Mouse (Mus musculus) hindbrain, embryonic 11.5 days (tissue): ENCODE results near the gene Pde10a. TPM values are rescaled to one million over a fixed set of nuclear protein-coding genes. Genes with fewer than 3 reads are reported as not detected.

Experiments used
- ATAC-seq: fragments of 200-750 bp; cut with Nextera tagmentation; 2 replicates; pipeline ENCODE4 v1.8.0; 2017; ENCODE audit warnings: mild to moderate bottlenecking, moderate TSS enrichment, moderate library complexity; ENCODE audit not compliant: low FRiP score
- DNase-seq: peaks from one replicate; pipeline ENCODE4 v3.0.0-alpha.2; 2015; ENCODE audit warnings: low spot score
- H3K27ac ChIP-seq: fragments of 300-500 bp; sonication (generic); 2 replicates; pipeline ENCODE4 v1.5.1; 2014; ENCODE audit warnings: mild to moderate bottlenecking, low read depth, low read length
- H3K27me3 ChIP-seq: fragments of 300-500 bp; sonication (generic); 2 replicates; pipeline ENCODE4 v1.6.1; 2014; ENCODE audit warnings: mild to moderate bottlenecking, low read length, moderate library complexity, mixed read lengths; ENCODE audit not compliant: control insufficient read depth, insufficient read depth
- H3K36me3 ChIP-seq: fragments of 300-500 bp; sonication (generic); 2 replicates; pipeline ENCODE4 v1.6.1; 2014; ENCODE audit warnings: mild to moderate bottlenecking, low read length, moderate library complexity, mixed read lengths; ENCODE audit not compliant: control insufficient read depth, insufficient read depth
- H3K4me1 ChIP-seq: fragments of 300-500 bp; sonication (generic); replicated peaks from 2 replicates; pipeline ENCODE4 v1.6.1; 2014; ENCODE audit warnings: low read length, mixed read lengths; ENCODE audit not compliant: control insufficient read depth, insufficient read depth
- H3K4me2 ChIP-seq: fragments of 300-500 bp; sonication (generic); replicated peaks from 2 replicates; pipeline ENCODE4 v1.6.1; 2014; ENCODE audit warnings: mild to moderate bottlenecking, low read depth, low read length
- H3K4me3 ChIP-seq: fragments of 300-500 bp; sonication (generic); 2 replicates; pipeline ENCODE4 v1.5.1; 2014; ENCODE audit warnings: low read depth, low read length
- H3K9ac ChIP-seq: fragments of 300-500 bp; sonication (generic); 2 replicates; pipeline ENCODE4 v1.6.1; 2014; ENCODE audit warnings: low read depth, low read length
- H3K9me3 ChIP-seq: fragments of 300-500 bp; sonication (generic); 2 replicates; pipeline ENCODE4 v1.6.1; 2016; ENCODE audit warnings: low read length; ENCODE audit not compliant: control insufficient read depth
- WGBS: fragments of 180-500 bp; shearing (Covaris S2); extraction: QIAGEN DNeasy Blood & Tissue Kit; methylation state at CpG from one replicate; pipeline ENCODE4 v1.1.7; 2014; 5-methylcytosine and 5-hydroxymethylcytosine counted together
- polyA plus RNA-seq: library from polyadenylated mRNA; unstranded; fragments of >200 nt; fragmentation: Nextera tagmentation; extraction: Ambion mirVana; gene quantifications from 2 replicates; pipeline ENCODE4 v1.2.1, GENCODE M21; 2014

The Pde10a gene
- polyA plus RNA-seq, 1 experiment from 2014 or later: 7.6 TPM

DNA sequence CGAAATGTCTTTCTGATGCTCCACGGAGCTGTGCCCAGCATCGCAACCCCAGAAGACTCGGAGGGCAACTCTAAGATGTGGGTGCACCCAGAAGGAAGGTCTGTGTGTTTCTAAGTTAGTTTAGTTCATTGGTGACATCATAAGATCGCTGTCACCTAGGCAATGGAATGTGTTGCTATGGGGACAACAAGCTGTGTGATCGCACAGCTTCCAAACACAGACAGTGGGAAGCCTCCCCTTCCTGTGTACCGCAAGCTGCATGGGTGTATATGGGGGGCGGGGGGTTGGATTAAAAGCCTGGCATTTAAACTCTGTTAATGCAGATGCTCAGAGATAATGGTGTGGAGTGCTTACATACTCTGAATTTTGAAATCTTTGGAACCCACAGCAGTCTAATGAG, 56.4 kb downstream of the Pde10a start:
- Histone ChIP-seq H3K4me3 (no peak overlapping the region), H3K9me3 (no peaks in the 10 kb centered on the region), H3K4me1 (no peaks in the 10 kb centered on the region), H3K9ac (no peak overlapping the region), H3K27me3 (no peaks in the 10 kb centered on the region), H3K27ac (no peak overlapping the region), H3K4me2 (no peak overlapping the region), H3K36me3 (no peaks in the 10 kb centered on the region)
- DNase-seq (no peak), ATAC-seq (no peak)
- 72% methylated on average over 8 of the region's 8 CpGs for WGBS

DNA sequence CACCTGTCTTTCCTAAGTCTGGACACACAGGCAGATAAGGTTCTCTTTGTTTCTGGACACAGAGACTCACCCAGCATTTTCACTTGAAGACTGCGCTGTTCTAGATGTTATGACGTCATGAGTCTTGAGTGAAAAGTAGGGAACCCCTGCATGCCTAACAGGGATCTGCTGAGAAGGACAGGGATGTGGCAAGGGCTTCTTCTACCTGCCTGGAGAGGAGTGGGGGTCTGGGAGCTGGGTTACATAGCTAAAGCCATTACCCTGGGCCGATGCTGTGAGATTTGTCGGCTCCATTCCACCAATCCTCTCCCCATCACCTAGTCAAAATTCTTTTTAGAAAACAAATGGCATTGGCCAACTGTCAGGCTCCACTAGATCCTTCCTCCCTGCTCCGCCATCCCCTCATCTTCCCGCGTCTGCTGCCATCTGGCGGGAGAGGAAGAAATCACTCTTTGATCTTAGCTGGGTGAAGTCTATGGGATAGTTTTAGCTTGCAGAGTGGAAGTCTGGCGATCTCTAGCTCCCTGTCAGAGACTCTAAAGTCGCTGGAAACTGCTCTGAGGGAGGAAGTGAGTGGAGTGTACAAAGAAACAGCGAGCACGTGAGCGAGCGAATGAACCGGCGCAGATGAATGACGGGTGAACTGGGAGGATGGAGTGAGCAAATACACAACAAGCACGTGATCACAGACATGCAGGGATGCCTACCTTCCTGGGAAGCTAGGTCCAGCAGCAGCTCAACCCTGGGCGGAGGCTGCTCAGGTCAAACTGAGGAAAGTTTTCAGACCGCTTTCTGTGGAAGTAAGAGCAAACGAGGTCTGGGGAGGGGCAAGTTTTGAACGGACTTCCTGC, 67.5 kb downstream of the Pde10a start:
- DNase-seq (peak; percentile 90), ATAC-seq (no peak)
- Histone ChIP-seq H3K27me3 (no peaks in the 10 kb centered on the region), H3K9ac (no peak overlapping the region), H3K36me3 (no peaks in the 10 kb centered on the region), H3K4me1 (no peaks in the 10 kb centered on the region), H3K27ac (no peak overlapping the region), H3K4me3 (no peak overlapping the region), H3K4me2 (peak overlapping the region; percentile 40), H3K9me3 (no peaks in the 10 kb centered on the region)
- 21% methylated on average over 21 of the region's 22 CpGs for WGBS

DNA sequence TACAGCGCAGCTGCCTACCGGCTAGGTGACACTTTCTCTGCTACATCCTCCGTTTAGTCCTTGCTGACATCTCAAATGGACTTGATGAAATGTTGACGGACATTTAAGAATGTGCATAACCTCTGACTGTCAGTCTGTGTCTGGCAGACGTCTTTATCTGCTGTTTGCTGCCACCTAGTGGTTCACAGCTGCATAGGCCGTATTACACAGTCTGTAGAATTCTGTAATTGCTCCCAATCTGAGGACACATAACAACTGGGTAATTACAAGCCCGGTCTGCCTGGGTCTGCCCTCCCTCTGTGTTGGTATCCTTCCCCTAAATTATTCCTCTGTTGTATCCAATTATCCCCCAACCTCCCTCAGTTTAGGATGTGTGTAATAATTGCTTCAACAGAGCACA, 72.6 kb downstream of the Pde10a start:
- Histone ChIP-seq H3K4me2 (no peak overlapping the region), H3K27ac (no peak overlapping the region), H3K9ac (no peak overlapping the region), H3K4me1 (no peaks in the 10 kb centered on the region), H3K9me3 (no peaks in the 10 kb centered on the region), H3K4me3 (no peak overlapping the region), H3K36me3 (no peaks in the 10 kb centered on the region), H3K27me3 (no peaks in the 10 kb centered on the region)
- ATAC-seq: no peak
- 9% methylated on average over 7 of the region's 7 CpGs for WGBS
- peak; percentile 79 for DNase-seq

DNA sequence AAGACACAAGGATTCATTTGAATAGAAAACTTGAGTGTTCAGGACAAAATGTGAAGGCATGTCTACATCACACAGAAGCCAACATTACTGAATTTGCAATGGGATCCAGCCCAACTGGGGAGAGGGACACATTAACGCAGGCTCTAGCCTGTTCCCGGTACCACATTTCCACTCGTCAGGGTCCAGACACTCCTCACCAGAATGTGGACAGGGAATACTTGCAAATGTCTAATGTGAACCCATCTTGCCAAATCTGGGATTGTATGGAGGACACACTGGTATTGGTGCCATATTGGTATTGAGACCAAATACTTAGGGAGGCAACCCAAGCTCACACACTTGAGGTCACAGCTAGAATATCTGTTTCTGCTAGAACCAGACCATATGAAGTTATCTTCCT, 77.8 kb downstream of the Pde10a start:
- H3K9ac ChIP-seq: no peak overlapping the region
- no peak for ATAC-seq
- H3K27me3 ChIP-seq: no peaks in the 10 kb centered on the region
- H3K36me3 ChIP-seq: no peaks in the 10 kb centered on the region
- no peak overlapping the region for H3K4me2 ChIP-seq
- H3K4me3 ChIP-seq: no peak overlapping the region
- H3K9me3 ChIP-seq: no peaks in the 10 kb centered on the region
- no peak overlapping the region for H3K27ac ChIP-seq
- no peaks in the 10 kb centered on the region for H3K4me1 ChIP-seq
- WGBS: 86% methylated on average over 3 of the region's 3 CpGs
- no peak for DNase-seq

DNA sequence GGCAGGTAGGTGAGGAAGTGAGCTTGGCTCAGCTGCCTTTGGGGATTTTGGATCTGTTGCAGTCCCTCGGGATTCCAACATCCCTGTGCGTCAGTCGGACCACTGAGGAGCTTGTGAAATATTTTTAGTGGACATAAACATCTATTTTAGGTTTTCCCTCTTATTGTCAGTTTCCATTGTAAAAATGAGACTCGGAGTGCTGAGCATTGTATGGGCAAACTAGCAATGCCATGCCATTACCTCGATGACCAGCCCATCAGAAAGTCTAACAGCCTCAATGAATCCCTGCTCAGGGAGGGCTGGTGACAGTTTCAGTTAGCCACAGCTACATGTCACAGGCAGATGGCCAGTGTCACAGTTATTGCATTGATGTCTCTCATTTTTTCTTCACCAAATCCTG, 80.7 kb downstream of the Pde10a start:
- Histone ChIP-seq H3K9me3 (no peaks in the 10 kb centered on the region), H3K4me1 (no peaks in the 10 kb centered on the region), H3K4me2 (no peak overlapping the region), H3K27me3 (no peaks in the 10 kb centered on the region), H3K27ac (no peak overlapping the region), H3K9ac (no peak overlapping the region), H3K36me3 (no peaks in the 10 kb centered on the region), H3K4me3 (no peak overlapping the region)
- ATAC-seq (no peak), DNase-seq (no peak)
- 83% methylated on average over 5 of the region's 5 CpGs for whole genome bisulfite sequencing

DNA sequence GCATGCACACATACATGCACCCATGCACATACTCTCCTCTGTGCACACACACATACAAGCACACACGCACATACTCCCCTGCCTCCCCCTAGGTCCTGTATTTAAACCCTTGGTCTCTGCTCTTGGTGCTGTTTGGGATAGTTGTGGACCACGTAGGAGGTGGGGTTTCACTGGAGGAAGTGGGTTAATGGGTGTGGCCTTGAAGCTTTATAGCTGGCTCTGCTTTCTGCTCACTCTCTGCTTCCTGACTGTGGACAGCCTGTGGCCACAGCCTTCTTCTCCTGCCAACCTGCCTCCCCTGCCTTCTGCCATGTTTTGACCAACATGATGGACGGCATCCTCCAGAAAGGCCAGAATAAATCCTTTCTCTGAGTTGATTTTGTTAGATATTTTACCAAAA, 81.5 kb downstream of the Pde10a start:
- Histone ChIP-seq H3K9me3 (no peaks in the 10 kb centered on the region), H3K4me2 (no peak overlapping the region), H3K4me3 (no peak overlapping the region), H3K36me3 (no peaks in the 10 kb centered on the region), H3K4me1 (no peaks in the 10 kb centered on the region), H3K27me3 (no peaks in the 10 kb centered on the region), H3K27ac (no peak overlapping the region), H3K9ac (no peak overlapping the region)
- ATAC-seq: no peak
- 86% methylated on average over 3 of the region's 3 CpGs for WGBS
- no peak for DNase-seq

DNA sequence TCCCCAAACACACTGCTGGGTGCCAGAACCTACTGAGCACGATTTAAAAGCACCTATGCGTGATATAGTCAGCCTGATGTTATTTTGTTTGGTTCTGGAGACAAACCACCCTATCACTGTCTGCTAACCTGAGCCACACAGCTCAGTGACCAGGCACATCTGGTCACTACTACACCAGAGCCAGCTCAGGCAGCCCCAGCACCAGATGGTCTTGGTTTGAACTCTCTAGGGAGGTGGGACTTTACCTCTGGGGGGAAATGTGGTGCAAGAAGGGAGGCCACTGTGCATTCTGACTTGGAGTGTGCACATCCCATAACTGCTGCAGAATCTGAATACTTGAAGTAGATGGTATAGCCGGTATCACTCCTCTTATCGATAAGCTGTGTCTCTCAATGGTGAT, 86.7 kb downstream of the Pde10a start:
- Histone ChIP-seq H3K4me3 (no peak overlapping the region), H3K9ac (no peak overlapping the region), H3K27me3 (no peaks in the 10 kb centered on the region), H3K4me1 (no peaks in the 10 kb centered on the region), H3K4me2 (no peak overlapping the region), H3K9me3 (no peaks in the 10 kb centered on the region), H3K36me3 (no peaks in the 10 kb centered on the region), H3K27ac (no peak overlapping the region)
- ATAC-seq: no peak
- WGBS: 81% methylated on average over 4 of the region's 4 CpGs
- no peak for DNase-seq

DNA sequence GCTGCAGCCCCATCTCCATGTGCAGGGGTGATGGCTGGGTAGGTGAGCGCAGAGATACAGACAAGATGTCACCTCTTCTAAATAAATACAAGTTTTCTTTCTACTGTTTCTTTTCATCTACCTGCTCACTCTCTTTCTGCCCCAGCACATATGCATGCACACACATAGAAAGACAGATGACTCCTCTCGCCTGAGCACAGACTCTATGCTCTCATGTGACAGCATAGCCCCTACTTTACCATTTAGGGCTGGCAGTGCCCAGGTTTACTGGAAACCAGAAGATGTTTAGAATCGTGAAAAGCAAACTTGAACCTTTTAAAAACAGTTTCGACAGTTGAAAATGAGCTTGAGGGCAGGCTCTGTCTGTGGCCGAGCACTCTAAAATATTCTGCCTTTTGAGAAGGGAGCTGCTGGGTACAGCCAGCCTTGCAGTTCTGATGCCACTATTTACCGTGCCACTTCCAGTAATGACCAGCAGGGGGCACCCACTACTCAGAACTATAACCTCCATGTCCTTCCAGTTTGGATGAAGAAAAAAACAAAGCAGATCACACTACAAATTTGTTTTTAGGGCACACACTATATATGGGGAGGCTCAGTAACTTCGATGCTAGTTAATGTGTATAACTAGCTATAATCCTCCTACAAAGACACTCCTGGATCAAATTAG, 88.8 kb downstream of the Pde10a start:
- Histone ChIP-seq H3K4me2 (no peak overlapping the region), H3K4me1 (no peaks in the 10 kb centered on the region), H3K27ac (no peak overlapping the region), H3K9me3 (no peaks in the 10 kb centered on the region), H3K9ac (no peak overlapping the region), H3K4me3 (no peak overlapping the region), H3K27me3 (no peaks in the 10 kb centered on the region), H3K36me3 (no peaks in the 10 kb centered on the region)
- DNase-seq (peak; percentile 92), ATAC-seq (no peak)
- 34% methylated on average over 7 of the region's 7 CpGs for WGBS

DNA sequence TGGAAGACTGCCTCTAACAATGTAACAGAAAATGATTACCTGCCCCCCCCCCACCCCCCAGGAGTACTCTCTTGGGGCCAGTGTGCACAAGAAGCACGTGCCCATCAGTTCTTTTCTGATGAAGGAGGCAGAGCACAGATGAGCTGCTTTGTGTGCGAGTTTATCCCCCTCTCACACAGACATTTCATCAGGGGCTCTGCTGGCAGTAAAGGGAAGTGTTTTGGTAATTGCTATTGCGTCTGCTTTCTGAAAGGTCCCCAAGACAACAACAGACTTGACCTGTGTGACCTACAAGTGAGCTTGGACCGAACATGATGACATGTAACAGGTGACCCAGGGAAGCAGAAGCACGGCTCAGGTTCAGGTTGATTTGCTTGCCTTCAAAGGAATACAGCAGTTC, 95.2 kb downstream of the Pde10a start:
- 54% methylated on average over 5 of the region's 5 CpGs for WGBS
- H3K36me3 ChIP-seq: no peaks in the 10 kb centered on the region
- ATAC-seq (no peak), DNase-seq (no peak)
- H3K4me2 ChIP-seq: no peak overlapping the region
- no peak overlapping the region for H3K27ac ChIP-seq
- H3K4me1 ChIP-seq: no peaks in the 10 kb centered on the region
- no peak overlapping the region for H3K9ac ChIP-seq
- H3K4me3 ChIP-seq: no peak overlapping the region
- H3K27me3 ChIP-seq: no peaks in the 10 kb centered on the region
- H3K9me3 ChIP-seq: no peaks in the 10 kb centered on the region
